ENCODE assay signal across 20 mouse cellular contexts in genomic region chr2:115685250-115685649, GRCm38 (mm10).
"Had no signal": no experiment of that assay in that cellular context is flagged by ENCODE, and none has a peak within 500 bp of the region (broad histone marks: within the 10 kb centered on the region; RNA-seq: fewer than 3 reads in every experiment).

No protein-coding gene starts in this region.

- H3K9me3 ChIP-seq: heart, embryonic 10.5 days; heart, embryonic 12.5 days; hindbrain, embryonic 13.5 days; hindbrain, embryonic 15.5 days; limb, embryonic 13.5 days; limb, embryonic 15.5 days; liver, embryonic 12.5 days had no signal

- ATAC-seq: forebrain, postnatal 0 days; hindbrain, postnatal 0 days; intestine, embryonic 16.5 days; liver, embryonic 12.5 days had no signal

- H3K27ac ChIP-seq: heart, embryonic 10.5 days; hindbrain, embryonic 13.5 days; hindbrain, embryonic 15.5 days; hindbrain, postnatal 0 days; limb, embryonic 13.5 days; limb, embryonic 15.5 days; liver, embryonic 12.5 days; liver, embryonic 14.5 days had no signal

- H3K9ac ChIP-seq: forebrain, postnatal 0 days; heart, embryonic 12.5 days; hindbrain, embryonic 13.5 days; hindbrain, embryonic 15.5 days; limb, embryonic 13.5 days; limb, embryonic 15.5 days; liver, embryonic 12.5 days; liver, embryonic 14.5 days had no signal

- H3K4me3 ChIP-seq: heart, embryonic 10.5 days; heart, embryonic 12.5 days; hindbrain, embryonic 13.5 days; hindbrain, embryonic 15.5 days; limb, embryonic 13.5 days; limb, embryonic 15.5 days; liver, embryonic 12.5 days had no signal

- DNase-seq: forebrain, postnatal 0 days; gastrocnemius, postnatal 14 days; gastrocnemius, postnatal 36 days; heart, adult 18-20 months; heart, postnatal 10 days; kidney, postnatal 10 days; kidney, postnatal 36 days; layer of hippocampus, adult 9-11 months; layer of hippocampus, postnatal 36 days; left cerebral cortex, postnatal 4 days had no signal

- H3K27me3 ChIP-seq: heart, embryonic 12.5 days; hindbrain, embryonic 13.5 days; hindbrain, embryonic 15.5 days; limb, embryonic 13.5 days; limb, embryonic 15.5 days; liver, embryonic 12.5 days had no signal

- H3K4me1 ChIP-seq: heart, embryonic 10.5 days; heart, embryonic 12.5 days; limb, embryonic 13.5 days; limb, embryonic 15.5 days; liver, embryonic 12.5 days had no signal

- H3K4me2 ChIP-seq: heart, embryonic 12.5 days; hindbrain, embryonic 13.5 days; hindbrain, embryonic 15.5 days; limb, embryonic 13.5 days; limb, embryonic 15.5 days; liver, embryonic 12.5 days had no signal

- H3K36me3 ChIP-seq: heart, embryonic 10.5 days; hindbrain, embryonic 13.5 days; hindbrain, embryonic 15.5 days; limb, embryonic 13.5 days; limb, embryonic 15.5 days had no signal
